Mouse (Mus musculus) ovary, postnatal 36 days (tissue): Measurements from ENCODE around the gene Adamtsl3.

Experiments
- DNase-seq: peaks from one replicate; pipeline ENCODE4 v3.0.0; 2022; ENCODE audit warnings: low spot score, mixed read lengths

Adamtsl3 gene

DNA sequence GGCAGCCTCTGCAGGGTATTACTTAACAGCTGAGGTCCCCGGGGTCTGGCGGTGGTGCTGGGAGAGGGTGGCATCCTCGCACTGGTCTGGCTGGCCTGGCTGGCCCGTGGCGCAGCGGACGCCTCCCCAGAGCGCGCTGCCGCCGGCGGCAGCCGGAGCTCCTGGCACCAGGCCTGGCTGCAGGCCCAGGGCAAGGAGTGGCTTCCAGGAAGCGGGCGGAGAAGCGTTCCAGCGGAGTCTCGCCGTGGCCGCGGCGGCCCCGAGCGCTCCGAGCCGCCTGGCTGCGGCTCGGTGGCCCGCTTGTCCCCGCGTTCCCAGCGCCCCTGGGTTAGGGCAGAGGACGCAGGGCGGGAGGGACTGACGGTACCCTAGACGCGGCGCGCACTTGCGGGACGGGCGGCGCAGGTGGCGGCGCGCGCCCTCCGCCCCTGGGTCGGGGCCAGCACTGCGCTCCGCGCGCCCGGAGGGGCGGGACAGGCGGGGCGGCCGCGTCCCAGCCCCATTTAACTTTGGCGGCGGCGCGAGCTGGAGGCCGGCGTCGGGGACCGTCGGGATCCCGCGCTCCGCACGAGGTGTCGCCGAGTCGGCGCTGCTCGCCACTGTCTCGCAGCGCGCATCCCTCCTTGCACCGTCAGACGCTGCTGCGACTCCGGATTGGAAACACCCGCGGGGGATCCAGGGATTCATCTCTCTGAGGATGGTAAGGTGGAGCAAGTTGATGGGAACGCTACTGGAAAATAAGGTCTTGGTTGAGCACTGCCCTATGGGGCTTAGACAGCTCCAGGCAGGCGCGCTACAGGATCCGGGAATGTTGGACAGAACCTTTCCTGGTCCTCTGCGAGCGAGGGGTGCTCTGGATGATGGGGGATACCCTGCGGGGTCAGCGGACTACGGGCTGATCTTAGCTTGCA is at the start of gene Adamtsl3:
Adamtsl3 (plus strand) TSS at position 484 of the 911 bp plus-strand sequence.
- DNase-seq, result peak; percentile 41

DNA sequence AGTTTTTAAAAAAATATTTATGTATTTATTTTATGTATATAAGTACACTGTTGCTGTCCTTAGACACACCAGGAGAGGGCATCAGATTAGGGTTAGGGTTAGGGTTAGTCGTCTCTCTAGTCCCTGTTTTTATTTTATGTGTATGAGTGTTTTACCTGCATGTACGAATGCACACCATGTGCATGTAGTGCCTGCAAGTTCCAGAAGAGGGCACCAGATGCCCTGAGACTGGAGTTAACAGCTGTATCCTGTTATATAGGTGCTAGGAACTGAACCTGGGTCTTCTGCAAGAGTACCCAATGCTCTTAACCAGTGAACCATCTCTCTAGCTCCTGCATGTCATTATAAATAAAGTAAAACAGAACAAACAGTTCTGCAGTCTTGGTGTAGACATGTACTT is 48.3 kb upstream of the Adamtsl3 start:
- DNase-seq, result no peak

DNA sequence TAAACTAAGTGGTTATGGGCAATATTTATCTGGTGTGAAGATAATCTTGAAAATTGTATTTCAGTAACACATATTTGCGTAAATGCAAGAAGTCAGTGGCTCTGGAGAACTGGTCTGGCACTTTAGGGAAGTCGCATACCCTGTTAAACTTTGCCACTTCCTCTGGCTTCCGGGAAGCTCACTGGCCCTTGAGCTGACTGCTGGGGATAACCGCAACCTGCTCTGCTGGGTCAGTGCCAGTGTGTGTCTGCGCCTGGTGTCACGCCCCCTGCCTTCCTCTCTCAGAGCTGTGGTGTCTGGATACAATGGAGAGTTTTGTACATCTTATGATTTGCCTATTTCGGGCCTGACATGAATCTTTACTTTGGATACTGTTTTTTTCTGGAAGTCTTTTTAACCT is 42.1 kb upstream of the Adamtsl3 start:
- DNase-seq, result no peak

DNA sequence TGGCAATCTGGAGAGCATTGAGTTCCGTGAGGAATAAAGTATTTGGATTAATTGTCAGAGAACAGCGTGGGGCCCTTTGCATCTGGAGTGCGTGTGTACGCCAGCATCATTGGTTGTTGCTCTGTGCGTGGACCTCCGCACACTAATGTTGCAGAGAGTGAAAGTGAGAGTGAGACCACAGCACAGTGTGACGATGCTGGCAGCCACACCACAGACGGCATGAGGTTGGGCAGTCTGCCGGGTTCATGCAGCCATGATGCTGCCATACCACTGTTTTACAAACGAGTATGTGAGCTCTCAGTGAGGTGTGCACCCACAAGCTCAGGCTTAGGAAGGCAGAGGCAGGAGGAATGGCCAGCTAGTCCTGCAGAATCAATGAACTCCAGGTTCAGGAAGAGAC is 41.4 kb upstream of the Adamtsl3 start:
- no peak for DNase-seq

DNA sequence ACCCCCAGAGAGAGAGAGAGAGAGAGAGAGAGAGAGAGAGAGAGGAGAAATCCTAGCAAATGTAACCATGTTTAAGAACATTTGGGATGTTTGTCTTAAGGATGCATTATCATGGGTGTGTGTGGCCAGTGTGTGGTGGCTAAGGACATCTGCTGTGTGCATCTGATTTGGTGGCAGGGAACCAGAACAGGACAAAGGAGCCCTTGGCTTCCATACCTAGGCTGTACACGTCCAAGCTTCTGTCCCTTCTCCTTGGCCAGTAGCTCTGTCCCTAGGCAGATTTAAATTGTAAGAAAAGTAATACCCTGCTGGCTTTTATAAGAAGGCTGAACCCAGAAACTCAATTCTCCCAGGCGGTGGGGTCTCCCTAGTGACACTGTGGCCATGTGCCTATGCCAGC is 40.9 kb upstream of the Adamtsl3 start:
- DNase-seq, result no peak

DNA sequence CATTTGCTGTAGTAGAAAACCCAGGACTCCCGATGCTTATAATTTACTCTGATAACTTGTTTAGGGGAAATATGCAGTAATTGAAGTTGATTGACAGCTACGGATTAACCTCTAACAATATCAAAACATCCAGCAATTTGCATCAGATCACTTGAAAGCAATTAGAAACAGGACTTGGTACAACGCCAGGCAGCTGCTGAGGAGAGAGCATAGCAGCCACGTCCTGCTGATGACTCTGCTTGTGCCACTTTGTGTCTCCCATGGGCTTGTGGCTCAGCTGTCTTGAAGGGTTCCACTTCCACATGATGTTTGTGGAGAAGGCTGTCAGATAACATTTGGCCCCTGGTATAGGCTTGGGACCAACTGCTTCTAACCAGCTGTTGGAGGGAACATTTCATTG is 27.1 kb upstream of the Adamtsl3 start:
- no peak for DNase-seq

DNA sequence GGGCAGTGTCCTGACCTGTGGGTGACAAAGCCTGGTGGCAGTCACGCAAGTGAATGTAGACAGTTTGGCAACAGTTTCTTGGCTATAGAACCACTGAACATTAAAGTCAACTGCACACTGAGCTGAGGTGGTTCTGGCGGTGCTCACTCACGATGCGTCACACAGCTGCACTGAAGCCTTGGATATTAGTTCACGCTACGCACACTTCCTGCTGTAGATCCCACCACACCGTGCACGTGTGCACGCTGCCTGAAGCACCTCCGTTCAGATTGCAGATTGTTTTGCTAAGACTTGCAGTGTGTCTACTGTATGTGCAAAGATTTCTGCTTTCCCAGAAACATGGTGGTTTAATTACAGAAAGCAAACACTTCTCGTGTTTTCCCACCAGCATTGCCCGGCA is 17.0 kb upstream of the Adamtsl3 start:
- no peak for DNase-seq

DNA sequence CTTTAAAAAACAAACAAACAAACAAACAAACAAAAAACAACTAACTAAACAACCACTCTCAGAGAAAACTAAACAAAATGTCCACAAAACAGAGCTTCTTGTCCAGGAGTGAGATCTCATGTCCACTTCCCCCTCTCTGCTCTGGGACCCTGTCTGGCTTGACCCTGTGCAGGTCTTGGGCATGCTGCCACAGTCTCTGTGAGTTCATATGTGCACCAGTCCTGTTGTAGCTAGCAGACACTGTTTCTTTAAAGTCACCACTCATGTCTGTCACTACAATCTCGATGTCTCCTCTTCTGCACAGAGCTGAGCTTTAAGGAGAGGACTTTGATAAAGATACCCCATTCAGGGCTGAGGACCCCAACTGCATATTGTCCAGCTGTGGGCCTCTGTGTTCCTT is 8.9 kb upstream of the Adamtsl3 start:
- no peak for DNase-seq

DNA sequence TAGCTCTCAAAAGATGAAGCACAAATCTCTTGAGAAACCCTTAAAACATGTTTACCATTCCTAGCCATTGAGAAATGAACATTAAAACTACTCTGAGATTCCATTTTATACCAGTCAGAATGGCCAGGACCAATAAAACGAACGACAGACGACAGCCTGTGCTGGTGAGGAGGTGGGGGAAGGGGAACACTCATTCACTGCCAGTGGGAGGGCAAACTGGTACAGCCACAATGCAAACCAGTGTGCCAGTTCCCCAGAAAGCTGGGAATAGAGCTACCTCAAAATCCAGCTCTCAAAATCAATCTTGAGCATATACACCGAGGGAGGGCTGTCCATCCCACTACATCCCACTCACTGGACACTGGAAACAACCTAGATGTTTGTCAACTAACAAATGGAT is 8.3 kb upstream of the Adamtsl3 start:
- no peak for DNase-seq

DNA sequence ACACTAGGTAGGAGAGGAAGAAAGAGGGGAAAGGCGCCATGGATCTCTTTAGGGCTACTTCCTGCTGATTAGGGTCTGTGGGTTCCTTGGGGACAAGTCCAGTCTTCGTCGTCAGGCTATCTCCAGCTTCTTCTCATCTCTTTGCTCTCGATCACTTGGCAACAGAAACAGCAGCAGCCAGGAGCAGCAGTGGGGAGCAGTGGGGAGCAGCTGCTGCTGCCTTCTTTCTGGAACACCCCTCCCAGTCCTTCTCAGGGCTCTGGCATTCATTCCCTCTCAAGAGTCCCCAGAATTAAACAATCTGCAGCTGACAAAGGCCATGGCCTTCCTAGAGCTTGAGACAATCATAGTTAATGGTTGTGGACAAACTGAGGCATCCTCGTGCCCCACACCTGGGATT is 7.6 kb upstream of the Adamtsl3 start:
- DNase-seq, result no peak

DNA sequence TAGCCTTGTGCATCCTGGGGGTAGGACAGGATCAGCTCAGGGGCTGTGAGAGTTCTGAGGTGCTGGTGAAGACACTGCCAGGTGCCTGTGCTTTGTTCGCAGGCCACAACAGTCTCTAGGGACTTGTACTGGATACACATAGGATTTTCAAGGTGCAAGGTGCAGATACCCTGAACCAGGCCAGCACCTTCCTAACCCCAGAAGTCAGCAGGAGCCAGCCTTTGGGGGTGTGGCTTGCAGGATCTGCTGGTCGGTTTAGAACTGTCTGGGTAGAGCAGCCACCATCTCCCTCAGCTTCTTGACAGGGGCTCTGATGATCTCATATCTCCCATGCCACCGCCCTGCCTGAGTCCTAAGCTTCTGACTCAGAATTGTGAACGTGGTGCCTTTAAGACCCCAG is 5.7 kb upstream of the Adamtsl3 start:
- DNase-seq, result no peak

DNA sequence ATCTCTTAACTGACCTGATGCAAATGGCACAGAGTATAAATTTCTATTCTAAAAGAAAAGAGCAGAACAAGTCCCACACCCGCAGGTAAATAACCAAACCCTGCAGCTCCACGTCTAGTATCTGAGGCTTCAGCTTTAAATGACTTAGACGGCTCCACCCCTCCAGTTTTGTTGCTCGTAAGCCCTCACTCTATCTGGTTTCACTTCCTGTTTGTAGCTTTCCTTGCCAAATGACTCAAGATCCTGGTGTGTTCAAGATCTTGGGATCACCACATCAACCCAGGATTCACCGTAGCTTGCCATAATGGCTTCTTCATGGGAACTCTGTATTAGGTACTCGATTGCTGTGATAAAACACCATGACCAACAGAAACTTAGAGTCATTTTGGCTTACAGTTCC is 4.6 kb upstream of the Adamtsl3 start:
- DNase-seq, result no peak

DNA sequence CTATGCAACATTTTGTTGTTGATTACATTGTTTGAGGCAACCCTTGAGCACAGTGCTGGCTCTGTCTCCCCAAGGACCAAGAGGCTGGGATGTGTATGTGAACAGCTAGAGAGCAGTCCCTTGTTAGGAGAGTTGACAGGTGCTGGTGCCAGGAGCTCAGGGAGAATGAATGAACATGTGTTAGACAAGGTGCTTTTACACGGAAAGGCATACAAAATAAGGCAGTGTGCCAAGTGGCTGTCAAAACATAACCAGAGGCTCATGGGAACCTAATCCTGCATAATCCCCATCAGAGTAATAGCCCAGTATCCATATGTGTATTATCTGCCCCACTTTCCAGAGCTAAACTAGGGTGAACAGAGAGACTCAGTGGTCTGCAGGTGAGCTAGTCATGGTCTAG is 1.5 kb upstream of the Adamtsl3 start:
- no peak for DNase-seq

DNA sequence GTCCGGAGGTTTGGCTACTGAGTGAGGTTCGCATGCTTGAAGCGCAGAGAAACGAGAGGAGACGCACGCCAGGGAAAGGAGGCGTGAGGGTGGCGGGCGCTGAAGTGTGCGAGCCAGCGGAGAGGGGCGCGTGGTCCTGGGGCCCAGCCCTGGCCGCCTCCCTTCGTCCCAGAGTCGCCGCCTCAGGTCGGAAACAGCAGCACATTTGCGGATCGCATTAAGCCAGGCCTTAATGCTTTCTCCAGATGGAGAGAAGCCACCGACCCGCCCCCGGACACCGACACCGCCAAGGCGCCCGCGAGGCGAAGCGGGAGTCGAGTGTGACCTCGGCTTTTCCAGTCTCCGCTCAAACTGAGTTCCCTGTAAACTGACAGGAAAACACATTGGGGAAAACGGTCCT is 638 bp downstream of the Adamtsl3 start:
- DNase-seq, result peak; percentile 31

DNA sequence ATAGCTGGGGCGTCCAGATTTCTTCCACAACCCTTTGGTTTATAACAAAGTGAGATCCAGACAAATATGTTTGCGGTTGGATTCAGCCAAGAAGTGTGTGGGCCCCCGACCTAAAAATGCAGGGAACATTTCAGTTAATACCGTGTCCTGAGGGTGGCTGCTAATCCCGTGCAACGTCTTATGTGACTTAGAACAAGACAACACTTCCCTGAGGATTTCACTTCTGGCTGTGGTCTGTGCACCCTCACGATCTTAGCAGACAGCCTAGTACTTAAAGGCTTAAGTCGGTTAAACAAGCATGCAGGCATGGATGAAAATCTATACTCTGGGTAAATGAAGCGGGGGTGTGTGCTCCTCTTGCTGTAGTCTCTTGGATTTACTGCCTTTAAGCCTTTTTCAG is 2.6 kb downstream of the Adamtsl3 start:
- no peak for DNase-seq

DNA sequence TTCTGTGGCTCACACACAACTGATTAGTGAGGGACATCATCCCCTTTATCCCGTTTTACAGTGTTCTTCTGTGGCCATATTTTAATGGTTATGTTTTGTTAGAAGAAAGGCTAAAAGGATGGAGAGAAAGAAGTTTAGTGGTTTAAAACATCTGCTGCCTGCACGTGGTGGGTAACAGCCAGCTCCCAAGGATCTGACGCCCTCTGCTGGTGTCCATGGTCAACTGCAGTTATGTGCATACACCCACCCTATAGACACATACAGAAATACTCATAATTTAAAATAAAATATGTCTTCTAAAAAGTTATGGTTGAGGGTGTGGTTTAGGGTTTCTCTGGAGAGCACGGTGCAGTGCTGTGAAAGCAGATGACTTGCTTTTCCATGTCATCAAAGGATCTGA is 3.0 kb downstream of the Adamtsl3 start:
- no peak for DNase-seq

DNA sequence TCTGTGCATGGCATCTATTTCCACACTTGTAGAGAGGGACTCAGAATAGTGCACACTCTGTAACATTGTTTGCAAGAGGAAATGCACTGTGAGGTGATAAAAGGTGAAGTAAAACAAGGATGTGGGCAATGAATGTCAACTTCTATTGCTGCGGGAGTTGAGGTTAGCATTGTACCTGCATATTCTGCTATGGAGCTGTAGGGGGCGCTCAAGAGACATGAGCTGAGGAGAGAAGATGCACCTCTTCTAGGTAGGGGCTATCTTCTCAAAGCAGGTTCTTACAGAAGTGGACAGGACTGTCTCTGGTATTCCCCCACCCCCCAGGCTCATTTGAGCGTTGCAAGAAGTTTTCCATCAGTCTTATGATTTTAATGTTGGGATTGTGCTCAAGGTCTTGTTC is 3.7 kb downstream of the Adamtsl3 start:
- no peak for DNase-seq

DNA sequence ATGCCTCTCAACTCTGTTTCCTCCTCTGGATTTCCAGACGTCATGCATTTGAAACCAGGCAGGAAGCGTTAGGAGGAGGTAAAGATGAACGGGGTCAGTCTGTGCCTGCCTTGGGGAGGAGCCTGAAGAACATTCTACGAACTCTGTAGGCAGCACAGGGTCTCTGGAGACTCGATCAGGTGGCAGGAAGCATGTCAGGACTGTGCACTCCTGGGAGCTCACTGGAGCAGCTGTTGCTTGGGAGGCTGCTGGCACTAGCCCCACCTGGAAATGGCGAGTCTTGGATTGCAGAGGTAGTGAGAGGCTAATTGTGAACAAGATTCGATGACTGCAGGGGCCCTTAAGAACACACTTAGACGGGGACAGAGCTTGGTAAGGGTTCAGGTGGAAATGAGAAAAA is 6.0 kb downstream of the Adamtsl3 start:
- DNase-seq, result no peak

DNA sequence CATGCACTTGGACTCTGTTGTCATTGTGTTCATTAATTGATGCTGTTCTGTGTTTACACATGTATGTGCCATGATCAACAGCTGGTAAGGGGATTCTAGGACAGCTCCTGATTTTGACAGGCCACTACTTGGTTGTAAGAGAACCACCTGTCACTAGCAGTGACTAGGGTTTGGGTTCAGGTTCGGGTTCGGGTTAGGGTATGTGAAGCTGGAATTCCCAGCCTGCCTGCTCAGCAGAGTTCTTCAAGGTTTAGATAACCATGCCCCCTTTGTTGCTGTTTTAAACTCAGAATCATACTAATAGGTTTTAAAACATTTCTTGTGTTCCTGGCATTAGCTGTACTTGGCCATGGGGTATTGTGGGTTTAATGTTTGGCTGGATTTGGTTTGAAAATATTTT is 11.2 kb downstream of the Adamtsl3 start:
- no peak for DNase-seq

DNA sequence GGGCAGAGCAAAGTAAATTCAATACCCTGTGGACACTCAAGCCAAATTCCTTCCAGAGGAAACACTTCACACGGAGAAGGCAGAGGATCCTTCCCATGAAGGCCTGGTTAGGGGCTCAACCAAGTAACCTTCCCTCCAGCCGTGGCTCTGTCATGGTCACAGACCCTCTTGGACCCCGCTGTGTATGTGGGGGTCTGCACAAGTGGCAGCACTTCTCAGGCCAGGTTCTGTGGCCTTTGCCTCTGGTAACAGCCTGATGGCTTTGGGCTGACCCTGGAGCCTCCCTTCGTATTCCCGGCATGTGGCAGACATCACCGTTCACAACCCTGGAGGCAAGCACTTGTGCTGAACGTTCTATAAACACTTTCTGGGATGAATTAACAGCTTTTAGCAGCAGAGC is 14.3 kb downstream of the Adamtsl3 start:
- DNase-seq, result no peak

DNA sequence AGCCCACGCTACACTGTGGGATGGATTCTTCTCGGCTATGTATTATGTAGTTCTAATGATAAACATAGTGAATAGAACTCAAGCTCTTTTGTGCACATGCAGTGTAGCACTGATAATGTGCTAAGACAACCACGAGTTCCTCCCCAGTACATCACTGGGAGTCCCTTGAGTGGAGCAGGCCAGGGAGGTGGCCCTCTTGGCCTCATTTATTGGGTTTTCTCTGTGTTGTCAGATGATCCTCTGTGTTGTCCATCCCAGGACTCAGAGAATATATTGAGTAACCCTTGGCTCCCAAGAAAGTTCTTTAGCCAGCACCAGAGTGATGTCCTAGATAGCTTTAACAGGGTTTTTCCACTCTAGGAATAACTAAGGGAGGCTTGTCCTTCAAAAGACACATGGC is 14.9 kb downstream of the Adamtsl3 start:
- no peak for DNase-seq

DNA sequence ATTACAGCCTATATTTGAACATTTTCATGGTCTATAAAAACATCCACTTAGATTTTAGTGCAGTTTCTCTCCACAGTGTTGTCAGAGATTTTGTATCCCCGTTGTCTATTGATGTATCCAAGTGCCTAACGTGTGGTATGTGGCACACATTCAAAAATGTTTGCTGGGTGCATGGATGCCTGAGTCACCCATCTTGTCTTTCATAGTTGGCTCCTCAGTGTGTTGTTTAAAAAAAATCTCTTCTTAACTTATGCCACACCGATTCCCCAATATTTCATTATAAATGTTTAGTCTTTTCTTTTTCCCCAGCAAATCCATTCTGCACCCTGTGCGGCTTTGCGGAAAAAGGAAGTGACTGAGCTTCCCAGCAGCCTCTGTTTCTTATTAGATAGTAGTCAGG is 23.7 kb downstream of the Adamtsl3 start:
- DNase-seq, result no peak

DNA sequence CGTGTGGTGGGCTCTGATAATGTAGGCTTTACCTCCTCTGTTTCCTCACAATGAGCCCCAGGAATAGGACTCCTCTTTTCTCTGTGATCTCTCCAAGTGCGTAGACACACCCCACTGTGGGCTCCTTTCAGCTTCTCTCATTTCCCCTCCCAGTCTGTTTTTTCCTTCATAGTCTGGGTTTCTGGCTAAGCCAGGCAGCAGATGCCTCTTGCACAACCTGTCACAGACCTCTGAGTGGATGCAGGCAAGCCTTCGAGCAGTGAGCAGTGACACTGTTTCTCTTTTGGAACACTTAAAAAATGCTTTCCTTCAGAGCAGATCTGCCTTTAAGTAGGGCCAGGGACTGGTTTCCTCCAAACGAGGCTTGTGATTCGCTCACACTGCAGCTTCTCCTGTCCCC is 24.2 kb downstream of the Adamtsl3 start:
- DNase-seq, result no peak

DNA sequence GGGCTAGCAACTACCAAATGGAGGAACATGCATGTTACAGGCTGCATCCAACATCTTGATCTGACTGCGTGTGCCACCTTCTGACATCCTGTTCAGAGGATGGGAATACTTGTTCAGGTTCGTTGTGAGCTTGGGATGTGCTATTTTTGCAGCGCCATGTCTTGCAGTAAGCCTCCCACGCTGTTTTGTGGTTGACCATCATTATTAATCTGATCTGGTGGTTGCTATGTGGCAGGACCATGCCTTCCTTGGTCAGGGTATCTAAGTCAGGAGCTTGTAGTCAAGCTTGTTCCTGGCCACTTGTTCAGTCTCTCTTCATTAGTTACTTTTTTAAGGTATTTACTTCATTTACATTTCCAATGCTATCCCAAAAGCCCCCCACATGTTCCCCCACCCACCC is 24.7 kb downstream of the Adamtsl3 start:
- no peak for DNase-seq
